Mouse (Mus musculus): ENCODE measurements around the gene Tm9sf4.

The Tm9sf4 gene

GRCm38 (mm10) chr2:153214771-153215259, 53.7 kb downstream of the Tm9sf4 start:
- no peak for DNase-seq (ENCODE audit: extremely low read depth, low read depth)

DNA sequence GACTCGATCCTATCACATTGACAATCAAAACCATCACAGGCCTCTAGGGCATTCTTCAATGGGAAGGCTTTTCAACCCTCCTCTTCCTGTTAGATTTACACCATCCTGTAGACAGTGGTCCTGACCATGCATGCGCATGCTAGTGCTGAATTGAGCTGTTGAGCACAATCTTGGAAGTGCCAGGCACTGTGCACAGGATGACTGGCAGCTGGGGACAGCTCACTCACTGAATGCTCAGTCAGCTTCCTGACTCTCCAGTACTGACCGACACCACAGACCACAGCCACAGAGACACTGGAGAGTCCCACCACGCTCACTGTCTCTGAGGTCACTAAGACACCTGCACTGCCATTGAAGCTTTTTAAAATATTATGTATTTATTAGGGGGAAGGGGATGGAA, 54.3 kb downstream of the Tm9sf4 start:
- no peak for DNase-seq (ENCODE audit: extremely low read depth, low read depth)

GRCm38 (mm10) chr2:153217826-153218340, 56.8 kb downstream of the Tm9sf4 start:
- DNase-seq (ENCODE audit: extremely low read depth, low read depth), result no peak

DNA sequence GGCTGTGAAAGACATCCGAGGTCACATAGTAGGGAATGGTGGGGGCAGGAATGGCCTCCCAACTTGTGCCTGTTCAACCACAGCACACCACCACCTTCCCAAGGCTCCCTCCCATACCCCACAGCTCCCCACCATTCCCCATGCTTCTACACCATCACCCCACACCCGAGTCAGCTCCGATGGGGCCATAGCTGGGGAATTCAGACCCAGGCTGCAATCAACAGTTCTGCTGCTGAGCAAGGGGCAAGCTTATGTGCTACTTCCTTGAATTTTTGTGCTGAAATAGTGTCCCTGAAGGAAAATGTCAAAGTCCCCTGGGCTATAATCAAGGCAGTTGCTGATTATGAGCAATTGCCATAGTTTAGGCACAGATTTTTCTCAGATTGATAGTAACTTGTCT, 57.4 kb downstream of the Tm9sf4 start:
- no peak for DNase-seq (ENCODE audit: extremely low read depth, low read depth)

- DNase-seq (ENCODE audit: extremely low read depth, low read depth), result peak; percentile 63
Observed at GRCm38 (mm10) chr2:153221620-153222019, 60.5 kb downstream of the Tm9sf4 start.

GRCm38 (mm10) chr2:153222130-153222529, 61.0 kb downstream of the Tm9sf4 start:
- DNase-seq (ENCODE audit: extremely low read depth, low read depth), result no peak

DNA sequence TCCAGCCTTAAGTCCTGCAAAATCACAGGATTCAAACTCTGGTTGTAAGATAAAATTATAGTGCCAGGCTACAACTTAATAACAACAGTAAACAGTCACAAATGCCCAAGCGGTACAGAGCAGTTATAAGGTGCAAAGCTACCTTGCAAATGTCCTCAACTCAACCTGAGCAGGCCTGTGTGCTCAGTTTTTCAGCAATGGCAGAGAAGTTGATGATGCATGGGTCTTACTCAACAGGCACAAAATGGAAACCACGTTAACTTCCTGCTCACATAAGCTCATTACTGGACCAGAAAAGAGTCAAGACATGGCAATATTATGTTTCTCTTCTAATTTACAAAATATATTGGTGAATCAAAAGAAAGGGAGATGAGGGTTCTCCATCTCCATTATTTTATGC, 61.5 kb downstream of the Tm9sf4 start:
- DNase-seq (ENCODE audit: extremely low read depth, low read depth), result no peak

GRCm38 (mm10) chr2:153224946-153225594, 64.0 kb downstream of the Tm9sf4 start, which contains the start of gene Tspyl3:
Gene Tspyl3 (minus strand): TSS chr2:153225441.
- DNase-seq (ENCODE audit: extremely low read depth, low read depth), result no peak

DNA sequence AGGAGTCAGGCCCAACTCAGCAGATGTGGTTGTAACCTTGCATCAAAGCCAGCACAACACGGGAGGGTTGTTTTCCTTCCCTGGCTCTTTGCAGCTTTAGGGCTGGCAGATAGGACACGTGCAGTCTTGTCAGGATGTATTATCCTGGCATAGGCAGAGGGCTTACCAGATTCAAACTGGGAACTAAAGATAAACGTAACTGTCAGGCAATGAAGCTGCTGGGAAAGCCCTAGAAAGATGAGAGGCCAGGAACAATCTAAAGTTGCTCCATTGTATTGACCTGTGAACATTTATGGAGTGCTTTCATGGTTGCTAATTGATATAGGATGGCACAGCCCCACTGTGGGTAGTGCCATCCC, 64.5 kb downstream of the Tm9sf4 start:
- DNase-seq (ENCODE audit: extremely low read depth, low read depth), result peak; percentile 32

DNA sequence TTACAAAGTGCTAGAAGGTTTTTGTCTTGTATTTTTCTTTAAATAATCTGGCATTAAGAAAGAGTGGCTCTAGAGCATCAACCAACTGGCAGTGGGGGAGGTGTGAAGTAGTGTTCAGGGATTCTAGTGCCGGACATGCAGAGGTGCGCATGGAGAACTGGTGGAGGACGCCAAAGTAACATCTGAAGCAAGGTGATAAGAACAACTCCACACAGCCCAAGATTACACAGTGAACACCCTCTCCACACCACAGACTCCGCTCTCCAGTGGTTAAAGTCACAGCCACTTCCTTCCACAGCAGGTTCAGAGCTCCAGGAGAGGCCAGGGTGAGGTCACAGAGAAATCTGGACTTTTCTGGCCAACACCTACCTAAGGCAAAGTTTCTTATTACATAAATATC, 66.9 kb downstream of the Tm9sf4 start:
- DNase-seq (ENCODE audit: extremely low read depth, low read depth), result peak; percentile 54

DNA sequence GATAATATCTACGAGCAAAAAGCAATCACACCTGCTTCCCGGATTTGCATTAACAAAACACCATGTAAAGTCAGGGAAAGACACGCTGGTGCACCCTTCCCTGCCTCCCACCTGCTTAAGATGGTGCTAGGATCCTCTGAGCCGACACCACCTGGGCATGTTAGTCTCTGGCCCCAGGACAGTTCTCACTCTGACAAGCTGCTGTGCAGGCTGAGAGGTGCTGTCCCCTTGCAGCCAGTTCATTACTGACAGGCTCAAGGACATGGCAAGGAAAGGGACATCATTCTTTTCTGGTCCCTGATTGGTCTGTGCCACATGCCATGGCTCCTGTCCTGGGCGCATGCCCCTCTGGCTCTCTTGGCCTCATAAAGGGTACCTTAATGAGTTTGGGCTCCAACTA, 67.4 kb downstream of the Tm9sf4 start:
- DNase-seq (ENCODE audit: extremely low read depth, low read depth), result no peak

DNA sequence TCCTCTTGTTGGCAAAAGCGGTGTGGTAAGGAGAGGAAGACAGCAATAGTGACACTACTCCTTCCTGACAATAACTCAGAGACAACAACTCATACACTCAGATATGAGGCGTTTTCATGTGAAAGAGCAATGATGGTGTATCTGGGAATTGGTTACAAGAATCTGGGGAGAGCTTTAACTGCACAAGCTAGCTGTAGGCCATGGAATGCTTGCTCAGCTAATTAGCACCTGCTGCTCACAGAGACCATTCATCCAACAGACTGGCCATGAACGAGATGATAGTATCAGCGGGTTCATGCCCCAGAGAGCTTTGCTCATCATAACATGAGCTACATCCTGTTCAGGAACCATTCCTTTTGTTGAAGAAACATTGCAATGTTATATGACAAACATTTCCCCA, 76.1 kb downstream of the Tm9sf4 start:
- no peak for DNase-seq (ENCODE audit: extremely low read depth, low read depth)

DNA sequence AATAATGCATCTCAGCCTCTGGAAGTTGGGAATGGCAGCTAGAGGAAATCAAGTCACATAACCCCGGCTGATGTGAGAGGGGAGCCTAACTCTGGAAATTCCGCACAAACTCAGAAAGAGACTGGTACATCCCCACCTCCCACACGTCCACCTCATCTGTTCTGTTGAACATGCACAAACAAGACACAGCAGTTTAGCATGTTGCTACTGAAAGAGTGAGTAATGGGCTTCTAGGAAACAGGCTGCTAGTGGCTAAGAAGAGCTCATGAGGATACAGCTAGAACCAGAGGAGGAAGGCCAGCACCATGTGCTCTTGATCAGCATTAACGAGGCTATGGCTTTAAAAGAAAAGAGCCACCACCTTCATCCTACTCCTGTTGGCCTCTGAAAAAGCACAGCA, 76.8 kb downstream of the Tm9sf4 start:
- DNase-seq (ENCODE audit: extremely low read depth, low read depth), result no peak

- DNase-seq (ENCODE audit: extremely low read depth, low read depth), result no peak
Observed at GRCm38 (mm10) chr2:153238406-153238805, 77.3 kb downstream of the Tm9sf4 start.

- DNase-seq (ENCODE audit: extremely low read depth, low read depth), result no peak
Observed at GRCm38 (mm10) chr2:153239021-153239859, 78.1 kb downstream of the Tm9sf4 start.

DNA sequence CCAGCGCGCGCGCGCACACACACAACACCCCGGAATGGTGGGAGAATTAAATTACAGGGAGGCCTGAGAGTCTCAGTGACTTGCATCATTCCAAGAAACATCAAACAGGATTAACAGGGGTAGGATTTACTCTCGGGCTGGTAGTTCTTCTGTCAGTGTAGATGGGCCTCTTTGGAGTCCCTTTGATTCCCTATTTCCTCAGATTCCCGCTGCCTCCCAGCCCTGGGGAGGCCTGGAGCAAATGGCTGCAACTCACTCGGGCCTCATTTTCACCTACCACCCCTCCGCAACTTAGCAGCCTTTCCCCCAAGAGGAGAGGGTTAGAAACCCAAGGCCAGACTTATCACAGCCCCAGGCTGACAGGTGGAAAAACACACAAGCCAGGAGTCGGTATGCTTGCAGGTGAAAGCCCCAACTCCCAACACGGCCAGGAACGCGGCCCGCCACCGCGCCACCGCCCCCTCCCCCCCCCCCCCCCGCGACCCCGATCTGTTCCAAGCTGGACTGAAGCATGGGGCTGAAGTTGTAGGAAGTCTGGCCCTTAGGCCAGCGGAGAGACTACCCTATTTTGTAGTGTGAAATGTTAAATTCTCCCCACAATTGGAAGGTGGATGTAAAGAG, 78.9 kb downstream of the Tm9sf4 start:
- no peak for DNase-seq (ENCODE audit: extremely low read depth, low read depth)

DNA sequence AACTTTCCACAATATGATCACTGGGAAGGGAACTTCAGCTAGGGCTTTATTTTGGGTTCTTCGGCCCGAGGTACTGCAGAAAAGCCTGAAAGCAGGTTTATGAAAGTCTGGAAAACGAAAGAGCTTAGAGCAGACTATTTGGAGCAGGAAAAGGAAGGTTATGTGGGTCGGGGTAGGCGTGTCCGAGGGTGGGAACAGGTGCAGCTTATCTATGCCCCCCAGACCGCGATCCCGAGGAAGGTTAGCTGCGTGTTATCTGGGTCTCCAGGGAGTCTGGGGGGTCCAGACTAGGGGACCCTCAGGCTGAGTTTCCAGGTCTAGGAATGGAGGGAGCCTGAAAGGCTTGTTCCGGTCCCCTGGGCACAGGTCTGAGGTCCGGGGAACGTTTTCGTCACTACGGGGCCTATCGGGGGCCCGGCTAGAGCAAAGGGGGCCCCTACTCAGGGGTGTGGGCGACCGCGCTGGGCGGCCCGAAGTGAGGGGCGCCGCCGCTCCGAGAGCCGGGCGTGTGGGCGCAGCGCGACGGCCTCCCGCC, 79.7 kb downstream of the Tm9sf4 start:
- DNase-seq (ENCODE audit: extremely low read depth, low read depth), result peak; percentile 70

- peak; percentile 63 for DNase-seq (ENCODE audit: extremely low read depth, low read depth)
Observed at GRCm38 (mm10) chr2:153241250-153242014, 80.3 kb downstream of the Tm9sf4 start, which contains the start of the genes Plagl2 and Pofut1. Gene Plagl2 (minus strand): TSS chr2:153241426. Gene Pofut1 (plus strand): TSS chr2:153241533.

GRCm38 (mm10) chr2:153242156-153242555, 81.1 kb downstream of the Tm9sf4 start:
- DNase-seq (ENCODE audit: extremely low read depth, low read depth), result no peak

DNA sequence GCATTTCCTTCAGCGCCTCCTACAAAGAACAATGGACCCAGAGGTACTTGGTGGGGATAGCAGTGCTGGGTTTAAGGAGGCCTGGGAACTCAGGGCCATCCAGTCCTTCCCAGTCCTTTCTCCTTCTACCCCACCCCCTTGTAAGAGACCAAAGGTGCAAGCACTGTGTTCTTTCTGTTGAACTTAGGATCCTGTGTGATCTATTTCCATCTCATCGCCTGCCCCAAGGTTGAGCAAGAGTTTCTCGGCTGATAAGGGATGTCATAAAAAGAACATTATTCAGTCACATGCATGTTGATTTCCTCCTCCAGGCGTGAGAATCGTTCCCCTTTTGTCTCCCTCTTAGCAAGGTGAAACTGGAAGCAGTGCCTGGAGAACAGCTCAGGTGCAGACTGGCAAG, 88.6 kb downstream of the Tm9sf4 start:
- no peak for DNase-seq (ENCODE audit: extremely low read depth, low read depth)

DNA sequence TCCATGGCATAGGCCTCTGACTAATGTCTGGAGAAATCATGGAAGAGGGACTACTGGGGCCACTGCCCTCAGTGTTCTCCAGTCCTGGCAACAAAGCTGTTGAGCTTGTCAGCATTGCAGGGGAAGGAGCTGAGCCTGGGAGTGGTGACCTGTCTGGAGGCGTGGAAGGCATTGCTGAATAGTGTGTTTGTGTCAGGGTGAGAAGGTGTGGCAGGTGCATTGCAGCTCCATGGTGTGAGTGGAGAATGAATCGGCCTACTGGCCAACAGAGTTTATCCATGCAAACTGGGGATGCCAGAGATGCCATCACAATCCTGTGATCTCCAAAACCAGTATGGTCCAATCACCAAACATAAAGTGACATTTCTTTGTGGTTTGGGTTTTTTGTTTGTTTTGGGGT, 95.5 kb downstream of the Tm9sf4 start:
- no peak for DNase-seq (ENCODE audit: extremely low read depth, low read depth)

All from MEL-GATA-1-ER (cell line).